Mouse (Mus musculus) liver, postnatal 0 days (tissue): ENCODE measurements around the gene Ereg.

Source experiments
- CTCF ChIP-seq: sonication (generic); IDR thresholded peaks from 2 replicates; pipeline ENCODE4 v1.5.1; 2016; ENCODE audit warnings: antibody characterized with exemption, low read depth
- EP300 ChIP-seq: IDR thresholded peaks from 2 replicates; pipeline ENCODE4 v1.6.1; 2016; ENCODE audit warnings: antibody characterized with exemption, low read depth, mild to moderate bottlenecking

- TF ChIP-seq EP300: no peak
- no peak for TF ChIP-seq CTCF
These were observed 26.0 kb upstream of the Ereg start for GRCm38 (mm10) chr5:91048397-91048796.
